Mouse (Mus musculus) stomach, embryonic 14.5 days (tissue): ENCODE results near the gene Bcl7a. TPM values are rescaled to one million over a fixed set of nuclear protein-coding genes. Genes with fewer than 3 reads are reported as not detected.

ENCODE experiments used
- ATAC-seq: fragments of 200-750 bp; cut with Nextera tagmentation; 2 replicates; pipeline ENCODE4 v1.8.0; 2017; ENCODE audit warnings: low read depth, moderate TSS enrichment; ENCODE audit not compliant: insufficient number of reproducible peaks, insufficient read depth, low FRiP score
- H3K27ac ChIP-seq: fragments of 300-500 bp; sonication (generic); 2 replicates; pipeline ENCODE4 v1.5.1; 2014; ENCODE audit warnings: mild to moderate bottlenecking, low read length, moderate library complexity, mixed read lengths
- H3K27me3 ChIP-seq: fragments of 300-500 bp; sonication (generic); 2 replicates; pipeline ENCODE4 v1.6.1; 2014; ENCODE audit warnings: low read length, control low read depth, mixed read lengths; ENCODE audit not compliant: control insufficient read depth, insufficient read depth
- H3K36me3 ChIP-seq: fragments of 300-500 bp; sonication (generic); 2 replicates; pipeline ENCODE4 v1.6.1; 2014; ENCODE audit warnings: mild to moderate bottlenecking, control low read depth, low read length, moderate library complexity, mixed read lengths; ENCODE audit not compliant: control insufficient read depth, insufficient read depth
- H3K4me1 ChIP-seq: fragments of 300-500 bp; sonication (generic); 2 replicates; pipeline ENCODE4 v1.6.1; 2014; ENCODE audit warnings: low read length, control low read depth, mixed read lengths; ENCODE audit not compliant: control insufficient read depth, insufficient read depth
- H3K4me2 ChIP-seq: fragments of 300-500 bp; sonication (generic); replicated peaks from 2 replicates; pipeline ENCODE4 v1.6.1; 2014; ENCODE audit warnings: low read depth, low read length, control low read depth
- H3K4me3 ChIP-seq: fragments of 300-500 bp; sonication (generic); 2 replicates; pipeline ENCODE4 v1.5.1; 2014; ENCODE audit warnings: low read depth, low read length, control low read depth
- H3K9ac ChIP-seq: fragments of 300-500 bp; sonication (generic); replicated peaks from 2 replicates; pipeline ENCODE4 v1.6.1; 2014; ENCODE audit warnings: low read depth, mild to moderate bottlenecking, control low read depth, low read length, moderate library complexity, mixed read lengths
- H3K9me3 ChIP-seq: fragments of 300-500 bp; sonication (generic); 2 replicates; pipeline ENCODE4 v1.6.1; 2016; ENCODE audit warnings: low read depth, low read length, control low read depth; ENCODE audit not compliant: control insufficient read depth
- WGBS: fragments of 180-500 bp; shearing (Covaris S2); extraction: QIAGEN DNeasy Blood & Tissue Kit; methylation state at CpG from one replicate; pipeline ENCODE4 v1.1.7; 2014; 5-methylcytosine and 5-hydroxymethylcytosine counted together
- polyA plus RNA-seq: library from polyadenylated mRNA; unstranded; fragments of >200 nt; fragmentation: Nextera tagmentation; extraction: Ambion mirVana; gene quantifications from 2 replicates; pipeline ENCODE4 v1.2.1, GENCODE M21; 2014

Gene Bcl7a
- polyA plus RNA-seq, 1 experiment from 2014 or later: 30.1 TPM

- Histone ChIP-seq H3K4me3 (no peak overlapping the region), H3K27ac (peak overlapping the region; percentile 21; the same call in 1 of the 2 replicates), H3K4me2 (no peak overlapping the region), H3K9me3 (no peaks in the 10 kb centered on the region), H3K36me3 (peaks cover 10% of the 10 kb centered on the region), H3K9ac (no peak overlapping the region), H3K4me1 (0 out of 2 replicates have a peak, but pooled peaks cover 2% of the 10 kb centered on the region), H3K27me3 (no peaks in the 10 kb centered on the region)
- no peak for ATAC-seq
- WGBS: 67% methylated on average over 15 of the region's 15 CpGs
These were observed 33.7 kb downstream of the Bcl7a start for GRCm38 (mm10) chr5:123377120-123377955.

GRCm38 (mm10) chr5:123378712-123379111 lies 35.1 kb downstream of the Bcl7a start:
- no peak overlapping the region for H3K27ac ChIP-seq
- H3K4me3 ChIP-seq: no peak overlapping the region
- no peak overlapping the region for H3K9ac ChIP-seq
- no peaks in the 10 kb centered on the region; the same call in 1 of the 2 replicates for H3K36me3 ChIP-seq
- H3K27me3 ChIP-seq: no peaks in the 10 kb centered on the region
- 0 out of 2 replicates have a peak, but pooled peaks cover 2% of the 10 kb centered on the region for H3K4me1 ChIP-seq
- no peak overlapping the region for H3K4me2 ChIP-seq
- 65% methylated on average over 9 of the region's 9 CpGs for WGBS
- no peaks in the 10 kb centered on the region for H3K9me3 ChIP-seq
- no peak for ATAC-seq

GRCm38 (mm10) chr5:123379504-123379931 lies 35.9 kb downstream of the Bcl7a start:
- H3K27me3 ChIP-seq: no peaks in the 10 kb centered on the region
- 0 out of 2 replicates have a peak, but pooled peaks cover 2% of the 10 kb centered on the region for H3K4me1 ChIP-seq
- H3K4me2 ChIP-seq: no peak overlapping the region
- WGBS: 62% methylated on average over 5 of the region's 5 CpGs
- no peak overlapping the region for H3K27ac ChIP-seq
- H3K4me3 ChIP-seq: no peak overlapping the region
- no peaks in the 10 kb centered on the region for H3K36me3 ChIP-seq
- H3K9ac ChIP-seq: no peak overlapping the region
- no peak for ATAC-seq
- no peaks in the 10 kb centered on the region for H3K9me3 ChIP-seq

GRCm38 (mm10) chr5:123381968-123382367 lies 38.3 kb downstream of the Bcl7a start:
- Histone ChIP-seq H3K9ac (no peak overlapping the region), H3K4me2 (no peak overlapping the region), H3K27me3 (no peaks in the 10 kb centered on the region), H3K9me3 (no peaks in the 10 kb centered on the region; the same call in 1 of the 2 replicates), H3K4me1 (0 out of 2 replicates have a peak, but pooled peaks cover under 1% of the 10 kb centered on the region), H3K27ac (no peak overlapping the region), H3K36me3 (no peaks in the 10 kb centered on the region), H3K4me3 (no peak overlapping the region)
- WGBS: 21% methylated on average over 20 of the region's 20 CpGs
- ATAC-seq: no peak

GRCm38 (mm10) chr5:123382686-123383085 lies 39.1 kb downstream of the Bcl7a start:
- Histone ChIP-seq H3K4me1 (no peaks in the 10 kb centered on the region), H3K36me3 (no peaks in the 10 kb centered on the region), H3K9ac (no peak overlapping the region), H3K27me3 (no peaks in the 10 kb centered on the region), H3K4me2 (no peak overlapping the region), H3K4me3 (no peak overlapping the region), H3K9me3 (no peaks in the 10 kb centered on the region; the same call in 1 of the 2 replicates), H3K27ac (no peak overlapping the region)
- WGBS: 83% methylated on average over 8 of the region's 8 CpGs
- no peak for ATAC-seq

GRCm38 (mm10) chr5:123388452-123388851 lies 44.8 kb downstream of the Bcl7a start:
- peaks cover 3% of the 10 kb centered on the region; the same call in 1 of the 2 replicates for H3K4me1 ChIP-seq
- H3K9ac ChIP-seq: no peak overlapping the region
- H3K27me3 ChIP-seq: no peaks in the 10 kb centered on the region
- H3K4me2 ChIP-seq: no peak overlapping the region
- no peak overlapping the region for H3K27ac ChIP-seq
- no peak overlapping the region for H3K4me3 ChIP-seq
- H3K36me3 ChIP-seq: no peaks in the 10 kb centered on the region
- no peak for ATAC-seq
- H3K9me3 ChIP-seq: no peaks in the 10 kb centered on the region; the same call in 1 of the 2 replicates
- WGBS: 28% methylated on average over 3 of the region's 3 CpGs

GRCm38 (mm10) chr5:123390536-123391441 lies 47.2 kb downstream of the Bcl7a start:
- peak overlapping the region; percentile 26 for H3K4me3 ChIP-seq
- H3K27ac ChIP-seq: no peak overlapping the region
- WGBS: 11% methylated on average over 17 of the region's 17 CpGs
- ATAC-seq: no peak
- no peaks in the 10 kb centered on the region; the same call in 1 of the 2 replicates for H3K9me3 ChIP-seq
- no peaks in the 10 kb centered on the region for H3K36me3 ChIP-seq
- H3K4me2 ChIP-seq: peak overlapping the region; percentile 42
- no peaks in the 10 kb centered on the region for H3K27me3 ChIP-seq
- no peak overlapping the region for H3K9ac ChIP-seq
- H3K4me1 ChIP-seq: peaks cover 10% of the 10 kb centered on the region; the same call in 1 of the 2 replicates

GRCm38 (mm10) chr5:123391442-123391809 lies 47.8 kb downstream of the Bcl7a start:
- Histone ChIP-seq H3K36me3 (no peaks in the 10 kb centered on the region), H3K9me3 (no peaks in the 10 kb centered on the region), H3K4me1 (peaks cover 17% of the 10 kb centered on the region; the same call in 1 of the 2 replicates), H3K4me2 (peak overlapping the region; percentile 42), H3K4me3 (peak overlapping the region; percentile 26), H3K27ac (no peak overlapping the region), H3K9ac (no peak overlapping the region), H3K27me3 (no peaks in the 10 kb centered on the region)
- WGBS: 15% methylated on average over 5 of the region's 5 CpGs
- no peak for ATAC-seq
